ENCODE assay signal across 23 mouse cellular contexts in genomic region chr15:78740662-78741061, GRCm38 (mm10). TPM values are rescaled to one million over a fixed set of nuclear protein-coding genes. Genes with fewer than 3 reads are reported as not detected.
A peak's percentile ranks its signal among the peaks of the same experiment; 100 is the strongest.
DNase-seq lines count a peak whose midpoint lies in the region; ATAC-seq and TF ChIP-seq lines count a peak whose summit lies in the region.
"Had no signal": no experiment of that assay in that cellular context is flagged by ENCODE, and none has a peak within 500 bp of the region (broad histone marks: within the 10 kb centered on the region; RNA-seq: fewer than 3 reads in every experiment).

No protein-coding gene starts in this region.

- no peak overlapping the region for H3K4me3 ChIP-seq in limb, embryonic 14.5 days (replicated peaks; ENCODE audit: low read length)
- H3K4me3 ChIP-seq in limb, embryonic 10.5 days = no peak overlapping the region
- H3K4me3 ChIP-seq in embryonic facial prominence, embryonic 10.5 days = no peak overlapping the region
- H3K4me3 ChIP-seq: embryonic facial prominence, embryonic 13.5 days; erythroblast, embryonic 14.5 days; forebrain, embryonic 13.5 days; hindbrain, embryonic 10.5 days had no signal

- no peaks in the 10 kb centered on the region for H3K9me3 ChIP-seq in limb, embryonic 14.5 days (ENCODE audit: control insufficient read depth, low read length)
- H3K9me3 ChIP-seq in limb, embryonic 10.5 days (replicated peaks) = no peaks in the 10 kb centered on the region
- no peaks in the 10 kb centered on the region for H3K9me3 ChIP-seq in embryonic facial prominence, embryonic 10.5 days
- H3K9me3 ChIP-seq: embryonic facial prominence, embryonic 13.5 days; forebrain, embryonic 13.5 days; hindbrain, embryonic 10.5 days had no signal

- no peak for TF ChIP-seq POLR2A in limb, embryonic 14.5 days (IDR thresholded peaks at IDR 0.05; ENCODE audit: borderline replicate concordance, extremely low read depth, insufficient read depth, insufficient read length)

- H3K9ac ChIP-seq in limb, embryonic 14.5 days (ENCODE audit: low read depth, low read length, severe bottlenecking) = no peak overlapping the region
- H3K9ac ChIP-seq: embryonic facial prominence, embryonic 13.5 days; forebrain, embryonic 13.5 days; hindbrain, embryonic 14.5 days had no signal

- WGBS in limb, embryonic 14.5 days = 39% methylated on average over 12 of the region's 12 CpGs
- WGBS in limb, embryonic 10.5 days = 62% methylated on average over 12 of the region's 12 CpGs
- whole genome bisulfite sequencing in embryonic facial prominence, embryonic 10.5 days = 74% methylated on average over 12 of the region's 12 CpGs

- no peak overlapping the region for H3K4me2 ChIP-seq in limb, embryonic 14.5 days (replicated peaks; ENCODE audit: low read depth, low read length, severe bottlenecking)
- H3K4me2 ChIP-seq: embryonic facial prominence, embryonic 13.5 days; forebrain, embryonic 13.5 days; heart, embryonic 11.5 days; hindbrain, embryonic 14.5 days had no signal

- no peaks in the 10 kb centered on the region for H3K36me3 ChIP-seq in limb, embryonic 14.5 days (ENCODE audit: control insufficient read depth, insufficient read depth, low read length)
- H3K36me3 ChIP-seq in limb, embryonic 10.5 days = no peaks in the 10 kb centered on the region
- no peaks in the 10 kb centered on the region for H3K36me3 ChIP-seq in embryonic facial prominence, embryonic 10.5 days (replicated peaks)
- H3K36me3 ChIP-seq: embryonic facial prominence, embryonic 13.5 days; hindbrain, embryonic 10.5 days had no signal

- peak; percentile 50; the same call in 1 of the 2 replicates for ATAC-seq in limb, embryonic 14.5 days (ENCODE audit: low FRiP score, low read depth)
- peak; percentile 52 for ATAC-seq in megakaryocyte progenitor cell, adult 5-6 weeks (replicated peaks; ENCODE audit: poor library complexity)
- ATAC-seq: forebrain, embryonic 13.5 days; forebrain, embryonic 16.5 days; Patski had no signal

- no peaks in the 10 kb centered on the region for H3K4me1 ChIP-seq in limb, embryonic 14.5 days (ENCODE audit: control insufficient read depth, insufficient read depth, low read length)
- peaks cover 12% of the 10 kb centered on the region for H3K4me1 ChIP-seq in limb, embryonic 10.5 days
- H3K4me1 ChIP-seq in embryonic facial prominence, embryonic 10.5 days = peaks cover 14% of the 10 kb centered on the region

- DNase-seq in limb, embryonic 14.5 days (ENCODE audit: low spot score) = no peak
- no peak for DNase-seq in limb, embryonic 10.5 days (ENCODE audit: low spot score)
- DNase-seq in 3134 (ENCODE audit: extremely low read depth, insufficient read length, low spot score) (peak; percentile 38), NIH3T3 (ENCODE audit: low read depth) (peak; percentile 22)
- no peak for DNase-seq in embryonic facial prominence, embryonic 10.5 days (ENCODE audit: low spot score)
- DNase-seq in urinary bladder, adult 18-20 months (ENCODE audit: low spot score in 2 of 2) = no peak
- DNase-seq: adrenal gland, postnatal 10 days; adrenal gland, postnatal 36 days; cerebellum, adult 18-20 months; cerebellum, adult 9-10 months; cerebellum, postnatal 14 days; gastrocnemius, postnatal 10 days; gastrocnemius, postnatal 36 days had no signal

- H3K27ac ChIP-seq in limb, embryonic 14.5 days (replicated peaks; ENCODE audit: low read depth, low read length) = no peak overlapping the region
- no peak overlapping the region for H3K27ac ChIP-seq in limb, embryonic 10.5 days
- no peak overlapping the region for H3K27ac ChIP-seq in embryonic facial prominence, embryonic 10.5 days (replicated peaks)
- H3K27ac ChIP-seq: embryonic facial prominence, embryonic 13.5 days; forebrain, embryonic 13.5 days; hindbrain, embryonic 10.5 days; hindbrain, embryonic 14.5 days had no signal

- H3K27me3 ChIP-seq in limb, embryonic 14.5 days (ENCODE audit: control insufficient read depth, insufficient read depth, low read length) = peaks cover 5% of the 10 kb centered on the region; the same call in 1 of the 2 replicates
- peaks cover 23% of the 10 kb centered on the region for H3K27me3 ChIP-seq in limb, embryonic 10.5 days (ENCODE audit: low read depth, poor library complexity, severe bottlenecking)
- H3K27me3 ChIP-seq in embryonic facial prominence, embryonic 10.5 days (replicated peaks; ENCODE audit: low read depth, poor library complexity, severe bottlenecking) = peaks cover 21% of the 10 kb centered on the region
- H3K27me3 ChIP-seq: forebrain, embryonic 13.5 days had no signal

RNA-seq across cellular contexts. Expression of gene Elfn2, which starts 22.1 kb away (rescaled TPM):
- 0.19 and 0.24 TPM in 2 replicates for polyA plus RNA-seq in limb, embryonic 14.5 days (2012; rRNA removed)
- polyA plus RNA-seq in limb, embryonic 14.5 days (2014; fragmentation: Nextera tagmentation; extraction: Ambion mirVana) = 0.04 TPM in 1 of 2 replicates, not detected in the other
- not detected in 2 replicates for polyA plus RNA-seq in limb, embryonic 10.5 days (2016; fragmentation: Nextera tagmentation; extraction: Ambion mirVana)
- total RNA-seq in megakaryocyte progenitor cell, adult 5-6 weeks (2015) = not detected in 2 replicates
- 0.04 TPM in 1 of 2 replicates, not detected in the other for total RNA-seq in megakaryocyte progenitor cell, adult 5-6 weeks (2017)
- polyA plus RNA-seq in embryonic facial prominence, embryonic 10.5 days (2016; fragmentation: Nextera tagmentation; extraction: Ambion mirVana) = 0.05 and 0.16 TPM in 2 replicates
- polyA plus RNA-seq: heart, embryonic 11.5 days; heart, embryonic 14.5 days had no signal

RNA-seq across cellular contexts. Expression of gene Mfng, which starts 32.6 kb away (rescaled TPM):
- 13.9 and 17.3 TPM in 2 replicates for polyA plus RNA-seq in limb, embryonic 14.5 days (2012; rRNA removed)
- polyA plus RNA-seq in limb, embryonic 14.5 days (2014; fragmentation: Nextera tagmentation; extraction: Ambion mirVana) = 10.1 and 11.7 TPM in 2 replicates
- 11.1 and 13.1 TPM in 2 replicates for polyA plus RNA-seq in limb, embryonic 10.5 days (2016; fragmentation: Nextera tagmentation; extraction: Ambion mirVana)
- total RNA-seq in megakaryocyte progenitor cell, adult 5-6 weeks (2015) = 13.3 and 13.6 TPM in 2 replicates
- total RNA-seq in megakaryocyte progenitor cell, adult 5-6 weeks (2017) = 10.0 and 10.5 TPM in 2 replicates
- polyA plus RNA-seq in embryonic facial prominence, embryonic 10.5 days (2016; fragmentation: Nextera tagmentation; extraction: Ambion mirVana) = 36.4 and 39.0 TPM in 2 replicates
- polyA plus RNA-seq: Patski had no signal

Comparison
In these comparisons a context has a peak if more than half of its experiments do, and no peak if none do; other contexts are left out.
1. DNase-seq: peak in 3134 (single experiment) and NIH3T3 (single experiment); none in limb, embryonic 14.5 days (single experiment), limb, embryonic 10.5 days (single experiment), embryonic facial prominence, embryonic 10.5 days (single experiment) and urinary bladder, adult 18-20 months (0 of 2).